Mouse (Mus musculus) erythroblast, embryonic 14.5 days (primary cell): ENCODE data around the gene Lifr.

Experiments
- GATA1 ChIP-seq: IDR thresholded peaks from 2 replicates; pipeline ENCODE4 v1.6.1; 2012; ENCODE audit warnings: low read length, inconsistent platforms, mixed read lengths
- TAL1 ChIP-seq: IDR thresholded peaks from 3 replicates; pipeline ENCODE4 v1.6.1; 2012; ENCODE audit warnings: low read length, inconsistent platforms, mixed read lengths

DNA sequence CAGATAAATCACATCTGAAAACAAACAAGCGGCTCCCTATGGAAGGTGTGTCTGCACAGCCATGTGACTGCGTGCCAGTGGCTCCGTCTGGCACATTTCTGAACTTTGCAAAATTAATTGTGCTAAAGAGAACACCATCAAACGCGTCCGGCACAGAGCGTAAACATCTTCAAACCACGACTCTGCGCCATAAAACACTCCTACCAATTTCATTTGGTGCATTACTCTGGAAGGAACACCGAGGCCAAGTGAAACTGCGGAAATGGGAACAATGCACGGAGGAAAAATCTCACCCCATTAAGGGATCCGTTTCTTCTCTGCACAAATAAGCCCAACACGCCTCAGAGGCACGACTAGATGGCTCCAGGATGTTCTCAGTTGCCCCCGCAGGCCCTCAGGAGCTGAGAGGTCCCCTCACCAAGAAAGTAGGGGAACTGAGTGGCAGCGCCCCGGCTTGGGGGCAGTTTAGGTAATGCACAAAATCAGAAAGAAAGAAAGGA, 38.3 kb downstream of the Lifr start:
- TF ChIP-seq GATA1 (no peak), TAL1 (no peak)
